9 mouse cellular contexts compared by ENCODE assay signal in genomic region chr2:167605178-167605794, GRCm38 (mm10). TPM values are rescaled to one million over a fixed set of nuclear protein-coding genes. Genes with fewer than 3 reads are reported as not detected.
DNase-seq lines count a peak whose midpoint lies in the region; ATAC-seq lines count a peak whose summit lies in the region.
"Had no signal": no experiment of that assay in that cellular context is flagged by ENCODE, and none has a peak within 500 bp of the region (broad histone marks: within the 10 kb centered on the region; RNA-seq: fewer than 3 reads in every experiment).

No protein-coding gene starts in this region.

- ATAC-seq in forebrain, embryonic 14.5 days: peak; percentile 87
- peak; percentile 71 for ATAC-seq in liver, embryonic 16.5 days (ENCODE audit: low read depth)
- peak; percentile 72 for ATAC-seq in neural tube, embryonic 15.5 days (ENCODE audit: low FRiP score)

- intact Hi-C loops in heart, postnatal 14 days (cut with DNase I): loop anchor here (1.0 kb wide), 2 partner anchors 68 to 73 kb away; no protein-coding TSS in a partner anchor

- H3K4me3 ChIP-seq in forebrain, embryonic 14.5 days (ENCODE audit: low read depth, low read length): no peak overlapping the region
- no peak overlapping the region for H3K4me3 ChIP-seq in liver, embryonic 16.5 days (ENCODE audit: low read depth, low read length)
- no peak overlapping the region for H3K4me3 ChIP-seq in neural tube, embryonic 15.5 days (replicated peaks)
- H3K4me3 ChIP-seq: erythroblast, embryonic 14.5 days had no signal

- no peak overlapping the region for H3K4me2 ChIP-seq in forebrain, embryonic 14.5 days (ENCODE audit: low read length)
- no peak overlapping the region for H3K4me2 ChIP-seq in liver, embryonic 16.5 days (ENCODE audit: low read depth, low read length)
- no peak overlapping the region for H3K4me2 ChIP-seq in neural tube, embryonic 15.5 days

- H3K9me3 ChIP-seq in forebrain, embryonic 14.5 days (replicated peaks; ENCODE audit: control insufficient read depth, low read length): no peaks in the 10 kb centered on the region
- no peaks in the 10 kb centered on the region for H3K9me3 ChIP-seq in liver, embryonic 16.5 days (replicated peaks; ENCODE audit: control insufficient read depth, low read length)
- H3K9me3 ChIP-seq in neural tube, embryonic 15.5 days (replicated peaks): no peaks in the 10 kb centered on the region

- H3K27me3 ChIP-seq in forebrain, embryonic 14.5 days (replicated peaks; ENCODE audit: control insufficient read depth, insufficient read depth, low read length): no peaks in the 10 kb centered on the region
- no peaks in the 10 kb centered on the region for H3K27me3 ChIP-seq in liver, embryonic 16.5 days (ENCODE audit: control insufficient read depth, insufficient read depth, low read depth, low read length)
- H3K27me3 ChIP-seq in neural tube, embryonic 15.5 days (replicated peaks): no peaks in the 10 kb centered on the region

- peak; percentile 70 to 81 for DNase-seq in CD8-positive naive resting alpha-beta T cell, adult 2 months (ENCODE audit: low read depth in 2 of 2, low spot score in 2 of 2)
- peak; percentile 81 for DNase-seq in c-Kit-positive CD71-positive TER-119-positive erythroid progenitor cells, embryonic 14.5 days (ENCODE audit: low spot score)
- DNase-seq in forebrain, embryonic 14.5 days (ENCODE audit: low spot score): peak; percentile 88
- DNase-seq in heart, postnatal 14 days: peak; percentile 92 to 96
- peak; percentile 73 for DNase-seq in large intestine, adult 2 months (ENCODE audit: low read depth, low spot score)
- peak; percentile 95 for DNase-seq in testis, postnatal 10 days (ENCODE audit: low spot score)

- H3K4me1 ChIP-seq in forebrain, embryonic 14.5 days (ENCODE audit: control insufficient read depth, insufficient read depth, low read length): no peaks in the 10 kb centered on the region
- no peaks in the 10 kb centered on the region; the same call in 1 of the 2 replicates for H3K4me1 ChIP-seq in liver, embryonic 16.5 days (ENCODE audit: control insufficient read depth, low read depth, low read length)
- 0 out of 2 replicates have a peak, but pooled peaks cover 4% of the 10 kb centered on the region for H3K4me1 ChIP-seq in neural tube, embryonic 15.5 days

- no peak overlapping the region for H3K9ac ChIP-seq in forebrain, embryonic 14.5 days (ENCODE audit: low read length)
- no peak overlapping the region for H3K9ac ChIP-seq in liver, embryonic 16.5 days (ENCODE audit: low read depth, low read length)
- no peak overlapping the region for H3K9ac ChIP-seq in neural tube, embryonic 15.5 days (replicated peaks)

- H3K36me3 ChIP-seq in forebrain, embryonic 14.5 days (ENCODE audit: control insufficient read depth, insufficient read depth, low read length): peaks cover 26% of the 10 kb centered on the region
- H3K36me3 ChIP-seq in liver, embryonic 16.5 days (ENCODE audit: control insufficient read depth, insufficient read depth): peaks cover 18% of the 10 kb centered on the region
- H3K36me3 ChIP-seq in neural tube, embryonic 15.5 days: peaks cover 25% of the 10 kb centered on the region

- 32% methylated on average over 11 of the region's 11 CpGs for WGBS in forebrain, embryonic 14.5 days
- WGBS in large intestine, adult 2 months: 34% methylated on average over 11 of the region's 11 CpGs
- 29% methylated on average over 11 of the region's 11 CpGs for WGBS in liver, embryonic 16.5 days (ENCODE audit: insufficient replicate concordance)
- 26% methylated on average over 11 of the region's 11 CpGs for WGBS in neural tube, embryonic 15.5 days

- no peak overlapping the region for H3K27ac ChIP-seq in forebrain, embryonic 14.5 days (ENCODE audit: low read depth, low read length)
- no peak overlapping the region for H3K27ac ChIP-seq in liver, embryonic 16.5 days (ENCODE audit: low read length)
- no peak overlapping the region for H3K27ac ChIP-seq in neural tube, embryonic 15.5 days (replicated peaks)

RNA-seq across cellular contexts. Expression of gene Ube2v1, which starts 26.6 kb away (rescaled TPM):
- polyA plus RNA-seq in forebrain, embryonic 14.5 days (2014; fragmentation: Nextera tagmentation; extraction: Ambion mirVana): 238 and 265 TPM in 2 replicates
- 100 to 1,000 TPM in 1 of 2 experiments, 10 to 100 TPM in 1; 93.8 to 102 TPM for total RNA-seq in heart, postnatal 14 days (2021)
- 102 and 107 TPM in 2 replicates for polyA plus RNA-seq in large intestine, adult 2 months (2012; rRNA removed)
- 168 and 175 TPM in 2 replicates for polyA plus RNA-seq in liver, embryonic 16.5 days (2015; fragmentation: Nextera tagmentation; extraction: Ambion mirVana)
- polyA plus RNA-seq in neural tube, embryonic 15.5 days (2015; fragmentation: Nextera tagmentation; extraction: Ambion mirVana): 351 and 371 TPM in 2 replicates

RNA-seq across cellular contexts. Expression of gene Gm20431, which starts 56.0 kb away (rescaled TPM):
- polyA plus RNA-seq in forebrain, embryonic 14.5 days (2014; fragmentation: Nextera tagmentation; extraction: Ambion mirVana): 5.4 and 6.8 TPM in 2 replicates
- 10 to 100 TPM; 20.3 to 22.8 TPM for total RNA-seq in heart, postnatal 14 days (2021)
- 1.2 TPM in 1 of 2 replicates, not detected in the other for polyA plus RNA-seq in large intestine, adult 2 months (2012; rRNA removed)
- not detected in 2 replicates for polyA plus RNA-seq in liver, embryonic 16.5 days (2015; fragmentation: Nextera tagmentation; extraction: Ambion mirVana)
- polyA plus RNA-seq in neural tube, embryonic 15.5 days (2015; fragmentation: Nextera tagmentation; extraction: Ambion mirVana): 8.0 and 13.8 TPM in 2 replicates
- polyA plus RNA-seq: erythroblast, embryonic 14.5 days had no signal
